9 mouse cellular contexts compared by ENCODE assay signal in genomic region chr7:126180956-126181355, GRCm38 (mm10). TPM values are rescaled to one million over a fixed set of nuclear protein-coding genes. Genes with fewer than 3 reads are reported as not detected.
DNase-seq lines count a peak whose midpoint lies in the region; ATAC-seq lines count a peak whose summit lies in the region.
"Had no signal": no experiment of that assay in that cellular context is flagged by ENCODE, and none has a peak within 500 bp of the region (broad histone marks: within the 10 kb centered on the region; RNA-seq: fewer than 3 reads in every experiment).

No protein-coding gene starts in this region.

- WGBS in hindbrain, embryonic 14.5 days = 80% methylated on average over 3 of the region's 3 CpGs

- no peak overlapping the region for H3K27ac ChIP-seq in hindbrain, embryonic 14.5 days

- H3K9me3 ChIP-seq in hindbrain, embryonic 14.5 days (ENCODE audit: control insufficient read depth, low read length) = no peaks in the 10 kb centered on the region

- ATAC-seq in inflammation-experienced regulatory T-cells, adult 6 months = peak; percentile 60
- peak; percentile 64; the same call in 1 of the 2 replicates for ATAC-seq in neutrophil, adult 5-6 weeks (ENCODE audit: extremely low read depth, insufficient number of reproducible peaks, low FRiP score, poor library complexity, severe bottlenecking)
- no peak for ATAC-seq in cerebellum, adult (ENCODE audit: insufficient number of reproducible peaks, low FRiP score, low TSS enrichment)
- no peak for ATAC-seq in hindbrain, embryonic 14.5 days (ENCODE audit: low FRiP score)

- no peak overlapping the region for H3K9ac ChIP-seq in hindbrain, embryonic 14.5 days

- no peak overlapping the region for H3K4me2 ChIP-seq in hindbrain, embryonic 14.5 days (replicated peaks)

- no peaks in the 10 kb centered on the region for H3K36me3 ChIP-seq in hindbrain, embryonic 14.5 days (replicated peaks; ENCODE audit: control insufficient read depth, insufficient read depth)

- H3K4me1 ChIP-seq in hindbrain, embryonic 14.5 days (replicated peaks; ENCODE audit: control insufficient read depth, insufficient read depth, low read length) = peaks cover 22% of the 10 kb centered on the region

- no peak overlapping the region for H3K4me3 ChIP-seq in hindbrain, embryonic 14.5 days (replicated peaks; ENCODE audit: low read length)
- H3K4me3 ChIP-seq: erythroblast, embryonic 14.5 days had no signal

- no peaks in the 10 kb centered on the region for H3K27me3 ChIP-seq in hindbrain, embryonic 14.5 days (ENCODE audit: control insufficient read depth, insufficient read depth, low read length)

- DNase-seq in embryo, embryonic 11 days = peak; percentile 18
- DNase-seq in embryo, embryonic 9.5 days (ENCODE audit: extremely low spot score) = no peak
- DNase-seq in ES-CJ7 (ENCODE audit: low read depth, low spot score) = peak; percentile 43
- DNase-seq in hindbrain, embryonic 14.5 days (ENCODE audit: low spot score) = no peak
- DNase-seq in left cerebral cortex, adult 11 months (ENCODE audit: low spot score) = no peak

RNA-seq across cellular contexts. Expression of gene Xpo6, which starts 19.3 kb away (rescaled TPM):
- polyA plus RNA-seq in inflammation-experienced regulatory T-cells, adult 6 months (2017; shearing (Covaris generic)) = 100 to 1,000 TPM in 2 of 3 experiments, 10 to 100 TPM in 1; 66.7 to 148 (median 128) TPM
- total RNA-seq in neutrophil, adult 5-6 weeks (2017) = 179 and 200 TPM in 2 replicates
- 63.9 and 69.3 TPM in 2 replicates for polyA plus RNA-seq in hindbrain, embryonic 14.5 days (2014; fragmentation: Nextera tagmentation; extraction: Ambion mirVana)

Comparison
In these comparisons a context has a peak if more than half of its experiments do, and no peak if none do; other contexts are left out.
1. DNase-seq: peak in embryo, embryonic 11 days (single experiment) and ES-CJ7 (single experiment); none in embryo, embryonic 9.5 days (single experiment), hindbrain, embryonic 14.5 days (single experiment) and left cerebral cortex, adult 11 months (single experiment).
2. ATAC-seq: peak in inflammation-experienced regulatory T-cells, adult 6 months (single experiment) and neutrophil, adult 5-6 weeks (single experiment); none in cerebellum, adult (single experiment) and hindbrain, embryonic 14.5 days (single experiment).